Mouse (Mus musculus) right cerebral cortex, postnatal 10 days (tissue): Measurements from ENCODE around the gene C1qtnf2.

Experiments used
- DNase-seq, 2 experiments: peaks; one replicate each; pipeline ENCODE4 v3.0.0; 2021; ENCODE audit warnings: low spot score in 2 of 2

Gene C1qtnf2

GRCm38 (mm10) chr11:43531619-43532018, 57.5 kb downstream of the C1qtnf2 start:
- no peak for DNase-seq

- no peak for DNase-seq
Measured at GRCm38 (mm10) chr11:43537074-43537473, 63.0 kb downstream of the C1qtnf2 start.

GRCm38 (mm10) chr11:43539863-43540262, 65.8 kb downstream of the C1qtnf2 start:
- DNase-seq = no peak
